Mouse (Mus musculus): ENCODE measurements around the gene Nlrp3. TPM values are rescaled to one million over a fixed set of nuclear protein-coding genes. Genes with fewer than 3 reads are reported as not detected.
A peak's percentile ranks its signal among the peaks of the same experiment; 100 is the strongest.

Gene Nlrp3
- 0.17 TPM in 1 of 2 replicates, not detected in the other for polyA plus RNA-seq (2016; fragmentation: Nextera tagmentation; extraction: Ambion mirVana)

GRCm38 (mm10) chr11:59541324-59541723, at the start of gene Nlrp3:
TSS of gene Nlrp3 (plus strand) at chr11:59541568.
- H3K9me3 ChIP-seq = no peaks in the 10 kb centered on the region
- no peaks in the 10 kb centered on the region for H3K27me3 ChIP-seq (ENCODE audit: insufficient read depth, poor library complexity, severe bottlenecking)
- 66% methylated on average over 3 of the region's 3 CpGs for WGBS
- no peak within 1 kb of the TSS for H3K4me3 ChIP-seq
- no peaks in the 10 kb centered on the region for H3K4me1 ChIP-seq (replicated peaks)
- H3K36me3 ChIP-seq = no peaks in the 10 kb centered on the region
- DNase-seq (ENCODE audit: low spot score) = no peak
- no peak within 1 kb of the TSS for H3K27ac ChIP-seq

DNA sequence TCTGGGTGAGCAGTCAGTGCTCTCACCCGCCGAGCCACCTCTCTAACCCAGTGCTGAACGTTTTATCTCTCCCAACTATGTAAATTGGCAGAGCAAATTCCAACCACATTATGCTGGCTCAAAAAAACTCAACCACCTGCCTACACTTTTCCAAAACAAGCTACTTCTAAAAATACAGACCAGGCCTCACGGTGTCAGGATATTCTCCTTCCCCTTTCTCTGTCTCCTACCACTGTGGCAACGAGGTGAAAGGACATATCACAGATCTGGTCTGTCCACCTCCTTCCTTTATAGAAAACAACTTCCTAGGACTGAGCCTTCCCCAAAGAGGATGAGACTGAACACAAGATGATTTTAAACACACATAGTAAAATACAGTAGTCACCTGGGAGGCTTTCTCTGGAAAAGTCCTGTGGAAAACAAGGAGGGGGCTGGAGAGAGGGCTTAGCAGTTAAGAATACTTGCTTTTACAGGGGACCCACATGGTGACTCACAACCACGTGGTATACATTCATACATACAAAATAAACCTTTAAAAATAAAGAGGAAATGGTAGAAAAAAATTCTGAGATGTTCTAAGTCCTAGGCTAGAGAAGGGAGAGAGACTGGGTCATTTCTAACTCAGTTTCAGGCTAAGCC, 44.6 kb upstream of the Nlrp3 start:
- WGBS = 86% methylated on average over 6 of the region's 6 CpGs

GRCm38 (mm10) chr11:59497747-59498146, 43.6 kb upstream of the Nlrp3 start:
- H3K36me3 ChIP-seq = peaks cover 100% of the 10 kb centered on the region
- no peak for DNase-seq (ENCODE audit: low spot score)
- WGBS = 92% methylated on average over 7 of the region's 7 CpGs

More for the DNA sequence above, 44.6 kb upstream of the Nlrp3 start:
- Histone ChIP-seq H3K9me3 (peaks cover 5% of the 10 kb centered on the region), H3K27me3 (ENCODE audit: insufficient read depth, poor library complexity, severe bottlenecking) (no peaks in the 10 kb centered on the region), H3K4me3 (no peak overlapping the region), H3K4me1 (replicated peaks) (no peaks in the 10 kb centered on the region), H3K36me3 (peaks cover 100% of the 10 kb centered on the region), H3K27ac (no peak overlapping the region)
- DNase-seq (ENCODE audit: low spot score) = no peak

GRCm38 (mm10) chr11:59501978-59502700, 39.2 kb upstream of the Nlrp3 start:
- Histone ChIP-seq H3K9me3 (peaks cover 5% of the 10 kb centered on the region), H3K4me3 (no peak overlapping the region), H3K27ac (no peak overlapping the region), H3K4me1 (replicated peaks) (peaks cover 17% of the 10 kb centered on the region), H3K27me3 (ENCODE audit: insufficient read depth, poor library complexity, severe bottlenecking) (no peaks in the 10 kb centered on the region), H3K36me3 (peaks cover 74% of the 10 kb centered on the region)
- DNase-seq (ENCODE audit: low spot score) = no peak
- 93% methylated on average over 5 of the region's 5 CpGs for WGBS

More at GRCm38 (mm10) chr11:59497747-59498146, 43.6 kb upstream of the Nlrp3 start:
- no peak overlapping the region for H3K27ac ChIP-seq
- H3K27me3 ChIP-seq (ENCODE audit: insufficient read depth, poor library complexity, severe bottlenecking) = no peaks in the 10 kb centered on the region
- no peaks in the 10 kb centered on the region for H3K4me1 ChIP-seq (replicated peaks)
- peaks cover 5% of the 10 kb centered on the region for H3K9me3 ChIP-seq
- no peak overlapping the region for H3K4me3 ChIP-seq

- under 1% methylated on average over 21 of the region's 21 CpGs for WGBS
- Histone ChIP-seq H3K9me3 (no peaks in the 10 kb centered on the region), H3K27me3 (ENCODE audit: insufficient read depth, poor library complexity, severe bottlenecking) (no peaks in the 10 kb centered on the region), H3K36me3 (peaks cover 58% of the 10 kb centered on the region), H3K27ac (peak overlapping the region; percentile 93), H3K4me3 (peak overlapping the region; percentile 77), H3K4me1 (replicated peaks) (peaks cover 28% of the 10 kb centered on the region)
- peak; percentile 69 for DNase-seq (ENCODE audit: low spot score)
Measured at GRCm38 (mm10) chr11:59505351-59505838, 36.0 kb upstream of the Nlrp3 start.

DNA sequence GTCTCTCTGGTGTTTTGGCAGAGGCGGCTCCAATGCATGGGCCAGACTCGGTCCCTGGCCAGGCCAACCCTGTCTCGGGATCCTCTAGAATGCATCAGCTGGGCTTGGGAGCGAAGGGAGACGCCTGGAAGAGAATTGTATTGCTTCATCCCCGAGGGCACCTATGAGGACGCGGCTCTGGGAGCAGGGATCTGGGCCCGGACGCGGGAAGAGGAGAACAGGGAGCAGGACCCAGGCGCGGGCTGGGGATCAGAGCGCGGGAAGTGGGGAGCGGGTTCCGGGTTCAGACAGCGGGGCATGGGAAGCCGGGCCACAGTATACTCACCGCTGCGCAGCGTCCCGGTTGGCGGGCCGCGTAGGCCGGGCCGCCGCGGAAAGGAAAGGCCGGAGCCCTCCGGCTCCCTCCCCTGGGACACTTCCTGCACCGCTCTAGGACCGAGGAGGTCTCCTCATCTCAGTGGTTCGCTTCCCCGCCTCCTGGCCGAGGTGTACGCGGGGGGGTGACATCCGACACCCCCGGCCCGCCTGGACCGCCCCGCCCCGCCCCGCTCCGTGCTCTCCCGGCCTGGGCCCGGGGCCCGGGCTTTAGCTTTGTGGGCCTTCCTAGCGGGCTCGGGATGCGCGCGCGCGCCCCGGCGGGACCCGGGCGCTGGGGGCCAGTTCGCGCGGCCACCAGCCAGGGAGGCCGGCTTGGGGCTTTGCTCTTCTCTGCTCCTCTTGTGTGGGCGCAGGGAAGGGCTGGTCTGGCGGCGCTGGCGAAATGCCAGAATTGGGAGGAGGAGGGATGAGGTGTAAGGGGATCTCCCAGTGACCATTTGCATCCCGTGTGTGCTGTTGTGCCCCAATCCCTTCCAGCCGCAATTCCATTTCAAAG, 35.3 kb upstream of the Nlrp3 start:
- Histone ChIP-seq H3K27ac (peak overlapping the region; percentile 93), H3K4me3 (peak overlapping the region; percentile 77), H3K9me3 (no peaks in the 10 kb centered on the region), H3K27me3 (ENCODE audit: insufficient read depth, poor library complexity, severe bottlenecking) (no peaks in the 10 kb centered on the region), H3K36me3 (peaks cover 58% of the 10 kb centered on the region), H3K4me1 (replicated peaks) (peaks cover 28% of the 10 kb centered on the region)
- WGBS = under 1% methylated on average over 71 of the region's 71 CpGs
- peak; percentile 91 for DNase-seq (ENCODE audit: low spot score)

- H3K9me3 ChIP-seq = no peaks in the 10 kb centered on the region
- no peaks in the 10 kb centered on the region for H3K27me3 ChIP-seq (ENCODE audit: insufficient read depth, poor library complexity, severe bottlenecking)
- peak overlapping the region; percentile 77 for H3K4me3 ChIP-seq
- under 1% methylated on average over 14 of the region's 14 CpGs for WGBS
- no peak for DNase-seq (ENCODE audit: low spot score)
- H3K4me1 ChIP-seq (replicated peaks) = peaks cover 28% of the 10 kb centered on the region
- H3K36me3 ChIP-seq = peaks cover 58% of the 10 kb centered on the region
- H3K27ac ChIP-seq = peak overlapping the region; percentile 93
Measured at GRCm38 (mm10) chr11:59506713-59507074, 34.7 kb upstream of the Nlrp3 start.

DNA sequence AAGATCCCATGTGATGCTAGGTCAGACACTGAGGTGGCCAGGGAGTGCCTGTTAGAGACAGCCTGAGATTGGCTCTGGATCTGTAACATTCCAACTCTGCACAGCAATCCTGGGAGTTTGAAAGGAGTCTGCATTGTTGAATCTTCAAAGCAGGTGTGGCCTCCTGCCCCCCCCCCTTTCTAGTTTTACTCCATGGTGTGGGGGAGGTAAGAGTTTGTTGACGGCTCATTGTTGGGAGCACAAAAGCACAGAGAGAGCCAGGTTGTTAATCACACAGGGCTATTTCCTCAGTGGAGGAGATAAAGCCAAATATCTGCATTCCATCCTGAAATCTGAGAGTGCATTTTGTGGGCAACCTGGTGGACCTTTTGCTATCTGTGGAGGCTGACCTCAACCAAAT, 29.8 kb upstream of the Nlrp3 start:
- DNase-seq (ENCODE audit: low spot score) = no peak
- WGBS = 63% methylated on average over 1 of the region's 1 CpGs
- Histone ChIP-seq H3K36me3 (peaks cover 31% of the 10 kb centered on the region), H3K27me3 (ENCODE audit: insufficient read depth, poor library complexity, severe bottlenecking) (no peaks in the 10 kb centered on the region), H3K9me3 (no peaks in the 10 kb centered on the region), H3K4me3 (no peak overlapping the region), H3K4me1 (replicated peaks) (peaks cover 16% of the 10 kb centered on the region), H3K27ac (no peak overlapping the region)

DNA sequence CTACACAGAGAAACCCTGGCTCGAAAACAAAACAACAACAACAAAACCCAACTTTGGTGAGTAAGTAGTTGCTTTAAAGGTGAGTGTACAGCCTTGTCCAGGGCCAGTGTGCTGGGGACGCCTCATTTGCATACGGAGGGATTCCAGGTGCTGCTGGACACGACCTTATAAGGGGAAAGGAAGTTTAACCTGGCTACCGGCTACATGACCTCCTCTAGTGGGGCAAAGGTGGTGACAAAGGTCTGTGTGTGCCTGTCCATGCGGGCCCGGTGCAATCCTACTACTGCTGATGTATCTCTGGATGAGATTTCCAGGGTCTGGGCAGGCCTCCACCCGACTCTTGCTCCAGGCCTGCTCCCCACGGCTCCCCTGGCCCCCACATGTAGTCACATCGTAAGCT, 28.6 kb upstream of the Nlrp3 start:
- Histone ChIP-seq H3K4me3 (no peak overlapping the region), H3K9me3 (no peaks in the 10 kb centered on the region), H3K36me3 (peaks cover 30% of the 10 kb centered on the region), H3K4me1 (replicated peaks) (peaks cover 4% of the 10 kb centered on the region), H3K27ac (no peak overlapping the region), H3K27me3 (ENCODE audit: insufficient read depth, poor library complexity, severe bottlenecking) (no peaks in the 10 kb centered on the region)
- 89% methylated on average over 10 of the region's 10 CpGs for WGBS
- DNase-seq (ENCODE audit: low spot score) = no peak

GRCm38 (mm10) chr11:59513556-59513955, 27.8 kb upstream of the Nlrp3 start:
- Histone ChIP-seq H3K27ac (no peak overlapping the region), H3K9me3 (no peaks in the 10 kb centered on the region), H3K27me3 (ENCODE audit: insufficient read depth, poor library complexity, severe bottlenecking) (no peaks in the 10 kb centered on the region), H3K36me3 (peaks cover 24% of the 10 kb centered on the region), H3K4me3 (no peak overlapping the region), H3K4me1 (replicated peaks) (no peaks in the 10 kb centered on the region)
- no peak for DNase-seq (ENCODE audit: low spot score)
- WGBS = 87% methylated on average over 3 of the region's 3 CpGs

DNA sequence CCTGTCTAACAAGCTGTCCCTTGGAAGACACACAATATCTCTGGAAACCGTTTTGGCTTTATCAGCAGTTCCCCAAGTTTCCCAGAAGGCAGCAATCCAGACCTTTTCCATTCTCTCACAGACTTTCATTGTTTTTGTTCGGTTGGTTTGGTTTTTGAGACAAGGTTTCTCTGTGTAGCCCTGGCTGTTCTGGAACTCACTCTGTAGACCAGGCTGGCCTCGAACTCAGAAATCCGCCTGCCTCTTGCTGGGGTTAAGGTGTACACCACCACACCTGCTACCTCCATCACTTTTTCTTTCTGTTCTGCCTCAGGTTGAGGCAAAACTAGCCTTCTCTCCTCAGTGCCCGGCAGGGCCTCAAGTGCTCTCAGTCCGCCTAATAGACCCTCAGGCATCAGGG, 27.0 kb upstream of the Nlrp3 start:
- Histone ChIP-seq H3K27ac (no peak overlapping the region), H3K4me3 (no peak overlapping the region), H3K4me1 (replicated peaks) (no peaks in the 10 kb centered on the region), H3K9me3 (no peaks in the 10 kb centered on the region), H3K27me3 (ENCODE audit: insufficient read depth, poor library complexity, severe bottlenecking) (no peaks in the 10 kb centered on the region), H3K36me3 (peaks cover 20% of the 10 kb centered on the region)
- 74% methylated on average over 6 of the region's 6 CpGs for WGBS
- DNase-seq (ENCODE audit: low spot score) = no peak

DNA sequence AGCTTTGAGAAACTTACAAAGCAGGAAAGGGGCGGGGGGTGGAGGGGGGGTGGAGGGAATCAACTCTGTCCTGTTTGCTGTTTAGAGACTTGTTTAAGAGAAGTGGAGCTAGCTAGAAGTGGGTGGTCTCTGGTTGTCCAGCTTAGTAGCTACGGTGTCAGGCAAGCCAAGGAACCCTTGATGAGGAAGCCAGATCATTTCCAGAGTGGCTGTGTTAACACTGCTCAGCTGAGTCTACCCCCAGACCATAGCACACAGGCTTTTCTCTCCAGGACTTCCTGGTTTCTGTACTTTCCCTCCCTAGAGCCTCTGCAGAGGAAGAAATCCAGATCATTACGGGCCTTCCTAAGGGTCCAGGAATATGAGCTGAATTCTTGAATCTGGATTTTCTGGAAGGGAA, 26.6 kb upstream of the Nlrp3 start:
- no peaks in the 10 kb centered on the region for H3K4me1 ChIP-seq (replicated peaks)
- H3K4me3 ChIP-seq = no peak overlapping the region
- no peak overlapping the region for H3K27ac ChIP-seq
- no peak for DNase-seq (ENCODE audit: low spot score)
- no peaks in the 10 kb centered on the region for H3K9me3 ChIP-seq
- H3K36me3 ChIP-seq = peaks cover 18% of the 10 kb centered on the region
- H3K27me3 ChIP-seq (ENCODE audit: insufficient read depth, poor library complexity, severe bottlenecking) = no peaks in the 10 kb centered on the region
- WGBS = 75% methylated on average over 3 of the region's 3 CpGs
